Mouse (Mus musculus): Measurements from ENCODE around the gene Pdlim5.

GRCm38 (mm10) chr3:142331872-142332554 lies 63.5 kb downstream of the Pdlim5 start:
- no peak for TF ChIP-seq POLR2A (IDR thresholded peaks at IDR 0.05; ENCODE audit: insufficient read depth, low read length)
- TF ChIP-seq CTCF (IDR thresholded peaks at IDR 0.05; ENCODE audit: low read depth, low read length), result no peak
- no peak for TF ChIP-seq EP300 (IDR thresholded peaks at IDR 0.05; ENCODE audit: insufficient read depth, low read depth, low read length)

All from ES-Bruce4 (cell line).